Mouse (Mus musculus) hindbrain, embryonic 10.5 days (tissue): ENCODE results near the gene Lama2. TPM values are rescaled to one million over a fixed set of nuclear protein-coding genes. Genes with fewer than 3 reads are reported as not detected.

Experiments
- DNase-seq: peaks from one replicate; pipeline ENCODE4 v3.0.0-alpha.2; 2017; ENCODE audit warnings: low spot score
- H3K27ac ChIP-seq: fragments of 300-500 bp; sonication (generic); 2 replicates; pipeline ENCODE4 v1.5.1; 2016; ENCODE audit warnings: mild to moderate bottlenecking, moderate library complexity
- H3K27me3 ChIP-seq: fragments of 300-500 bp; sonication (generic); 2 replicates; pipeline ENCODE4 v1.6.1; 2016; ENCODE audit warnings: mild to moderate bottlenecking; ENCODE audit not compliant: poor library complexity, insufficient read depth, severe bottlenecking
- H3K36me3 ChIP-seq: fragments of 300-500 bp; sonication (generic); 2 replicates; pipeline ENCODE4 v1.6.1; 2016; ENCODE audit warnings: mild to moderate bottlenecking, moderate library complexity
- H3K4me1 ChIP-seq: fragments of 300-500 bp; sonication (generic); replicated peaks from 2 replicates; pipeline ENCODE4 v1.6.1; 2016; ENCODE audit warnings: mild to moderate bottlenecking
- H3K4me3 ChIP-seq: fragments of 300-500 bp; sonication (generic); 2 replicates; pipeline ENCODE4 v1.5.1; 2016; ENCODE audit warnings: mild to moderate bottlenecking, moderate library complexity
- H3K9me3 ChIP-seq: fragments of 300-500 bp; sonication (generic); 2 replicates; pipeline ENCODE4 v1.6.1; 2016; ENCODE audit warnings: mild to moderate bottlenecking, moderate library complexity
- WGBS: fragments of 180-500 bp; shearing (Covaris S2); methylation state at CpG from one replicate; pipeline ENCODE4 v1.1.7; 2016; 5-methylcytosine and 5-hydroxymethylcytosine counted together
- polyA plus RNA-seq: library from polyadenylated mRNA; unstranded; fragments of >200 nt; fragmentation: Nextera tagmentation; extraction: Ambion mirVana; gene quantifications from 2 replicates; pipeline ENCODE4 v1.2.1, GENCODE M21; 2016

Lama2 gene
- polyA plus RNA-seq, 1 experiment from 2014 or later, result 6.6 TPM

- no peak for DNase-seq
- 17% methylated on average over 12 of the region's 12 CpGs for WGBS
- Histone ChIP-seq H3K4me3 (no peak overlapping the region), H3K27me3 (peaks cover 4% of the 10 kb centered on the region; the same call in 1 of the 2 replicates), H3K9me3 (no peaks in the 10 kb centered on the region), H3K4me1 (0 out of 2 replicates have a peak, but pooled peaks cover 4% of the 10 kb centered on the region), H3K27ac (no peak overlapping the region), H3K36me3 (no peaks in the 10 kb centered on the region)
Observed at GRCm38 (mm10) chr10:27207320-27207719, 412.2 kb downstream of the Lama2 start.

DNA sequence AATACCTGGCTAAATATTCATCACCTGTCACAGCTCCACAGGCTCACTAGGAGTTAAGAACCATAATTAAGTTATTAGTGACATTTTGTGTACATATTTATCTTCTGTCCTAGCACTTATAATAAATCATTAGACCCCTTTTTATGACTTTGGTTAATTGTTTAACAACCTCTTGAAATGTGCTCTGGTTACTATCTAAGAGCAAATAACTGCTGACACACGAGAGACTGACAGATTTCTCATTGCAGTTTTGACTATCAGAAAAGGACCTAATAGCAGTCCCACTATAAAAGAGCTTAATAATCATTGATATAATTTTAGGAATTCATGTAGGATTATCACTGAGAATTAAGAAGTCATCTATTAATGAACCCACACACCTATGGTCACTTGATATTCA, 421.1 kb downstream of the Lama2 start:
- H3K27me3 ChIP-seq, result no peaks in the 10 kb centered on the region
- no peak overlapping the region for H3K27ac ChIP-seq
- no peaks in the 10 kb centered on the region for H3K9me3 ChIP-seq
- no peak for DNase-seq
- H3K4me3 ChIP-seq, result no peak overlapping the region
- H3K36me3 ChIP-seq, result no peaks in the 10 kb centered on the region
- 81% methylated on average over 1 of the region's 1 CpGs for WGBS
- H3K4me1 ChIP-seq, result no peaks in the 10 kb centered on the region

GRCm38 (mm10) chr10:27193986-27194908, 425.3 kb downstream of the Lama2 start:
- Histone ChIP-seq H3K4me1 (no peaks in the 10 kb centered on the region), H3K27me3 (no peaks in the 10 kb centered on the region), H3K27ac (no peak overlapping the region), H3K36me3 (no peaks in the 10 kb centered on the region), H3K4me3 (no peak overlapping the region), H3K9me3 (no peaks in the 10 kb centered on the region)
- WGBS, result 80% methylated on average over 8 of the region's 8 CpGs
- DNase-seq, result no peak

DNA sequence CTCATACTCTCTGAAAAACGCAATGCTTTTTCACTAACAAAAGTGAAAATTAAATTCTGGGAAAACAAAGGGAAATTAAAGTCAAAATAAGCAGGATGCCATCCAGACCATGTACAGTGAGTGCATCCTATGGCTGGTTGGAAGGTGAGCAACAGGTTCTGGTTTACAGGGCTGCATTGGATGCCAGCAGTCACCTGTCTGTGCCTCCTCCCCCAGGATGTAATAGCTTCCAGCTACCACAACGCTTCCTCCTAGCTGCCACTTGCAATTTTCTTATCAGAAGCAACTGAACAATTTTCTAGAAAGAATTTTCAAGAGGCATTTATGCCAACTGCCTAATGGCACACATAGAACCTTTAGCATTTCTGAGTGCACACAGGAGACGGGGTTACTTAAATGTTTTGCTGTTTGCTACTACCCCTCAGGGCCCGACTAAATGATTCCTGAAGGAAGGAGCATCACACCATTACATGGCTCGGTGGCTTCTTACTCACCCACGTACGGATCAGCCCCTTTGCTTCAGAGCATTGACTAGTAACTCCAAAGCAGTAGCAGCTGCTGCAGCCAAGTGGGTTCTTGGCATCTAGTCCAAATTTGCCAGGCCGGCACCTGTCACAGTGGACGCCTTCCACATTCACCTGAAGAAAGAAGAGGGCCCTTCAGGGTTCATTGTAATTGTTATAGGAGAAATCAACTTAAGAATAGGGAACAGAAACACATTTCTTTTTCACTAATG, 430.8 kb downstream of the Lama2 start:
- no peak for DNase-seq
- H3K36me3 ChIP-seq, result no peaks in the 10 kb centered on the region
- no peak overlapping the region for H3K27ac ChIP-seq
- 86% methylated on average over 9 of the region's 9 CpGs for WGBS
- no peaks in the 10 kb centered on the region for H3K9me3 ChIP-seq
- no peaks in the 10 kb centered on the region for H3K27me3 ChIP-seq
- peaks cover 4% of the 10 kb centered on the region; the same call in 1 of the 2 replicates for H3K4me1 ChIP-seq
- H3K4me3 ChIP-seq, result no peak overlapping the region

GRCm38 (mm10) chr10:27184185-27184584, 435.4 kb downstream of the Lama2 start:
- Histone ChIP-seq H3K4me3 (no peak overlapping the region), H3K36me3 (no peaks in the 10 kb centered on the region), H3K4me1 (peaks cover 4% of the 10 kb centered on the region; the same call in 1 of the 2 replicates), H3K27me3 (no peaks in the 10 kb centered on the region), H3K9me3 (no peaks in the 10 kb centered on the region), H3K27ac (no peak overlapping the region)
- no peak for DNase-seq
- 69% methylated on average over 5 of the region's 5 CpGs for WGBS

DNA sequence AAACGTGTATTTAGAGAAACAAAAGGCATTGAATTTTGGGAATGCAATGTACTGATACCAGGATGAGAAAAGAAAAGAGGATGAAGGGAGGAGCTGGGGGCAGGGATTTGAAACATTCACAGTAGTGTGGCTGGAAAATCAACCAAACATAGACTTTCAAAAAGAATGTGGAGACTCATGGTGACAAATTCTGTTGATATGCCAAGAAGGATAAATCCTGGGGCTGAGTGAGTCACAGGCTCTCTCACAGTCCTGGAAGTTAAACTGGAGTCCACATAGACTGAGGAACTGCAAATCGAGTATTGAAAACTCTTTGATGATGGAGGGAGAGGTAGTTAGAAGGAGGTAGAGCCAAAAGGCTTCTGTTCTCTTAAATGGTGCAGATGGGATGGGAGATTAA, 445.3 kb downstream of the Lama2 start:
- Histone ChIP-seq H3K4me1 (peaks cover 3% of the 10 kb centered on the region; the same call in 1 of the 2 replicates), H3K4me3 (no peak overlapping the region), H3K9me3 (no peaks in the 10 kb centered on the region), H3K36me3 (no peaks in the 10 kb centered on the region), H3K27me3 (no peaks in the 10 kb centered on the region), H3K27ac (no peak overlapping the region)
- no peak for DNase-seq
- 81% methylated on average over 2 of the region's 2 CpGs for WGBS

- Histone ChIP-seq H3K27ac (no peak overlapping the region), H3K27me3 (no peaks in the 10 kb centered on the region), H3K9me3 (no peaks in the 10 kb centered on the region), H3K36me3 (no peaks in the 10 kb centered on the region), H3K4me1 (no peaks in the 10 kb centered on the region), H3K4me3 (no peak overlapping the region)
- no peak for DNase-seq
- 80% methylated on average over 3 of the region's 3 CpGs for WGBS
Observed at GRCm38 (mm10) chr10:27164738-27165137, 454.8 kb downstream of the Lama2 start.

- H3K9me3 ChIP-seq, result no peaks in the 10 kb centered on the region
- no peaks in the 10 kb centered on the region for H3K36me3 ChIP-seq
- H3K4me3 ChIP-seq, result no peak overlapping the region
- WGBS, result 90% methylated on average over 2 of the region's 2 CpGs
- H3K27me3 ChIP-seq, result no peaks in the 10 kb centered on the region
- H3K4me1 ChIP-seq, result no peaks in the 10 kb centered on the region
- no peak overlapping the region for H3K27ac ChIP-seq
- DNase-seq, result no peak
Observed at GRCm38 (mm10) chr10:27162364-27162763, 457.2 kb downstream of the Lama2 start.

DNA sequence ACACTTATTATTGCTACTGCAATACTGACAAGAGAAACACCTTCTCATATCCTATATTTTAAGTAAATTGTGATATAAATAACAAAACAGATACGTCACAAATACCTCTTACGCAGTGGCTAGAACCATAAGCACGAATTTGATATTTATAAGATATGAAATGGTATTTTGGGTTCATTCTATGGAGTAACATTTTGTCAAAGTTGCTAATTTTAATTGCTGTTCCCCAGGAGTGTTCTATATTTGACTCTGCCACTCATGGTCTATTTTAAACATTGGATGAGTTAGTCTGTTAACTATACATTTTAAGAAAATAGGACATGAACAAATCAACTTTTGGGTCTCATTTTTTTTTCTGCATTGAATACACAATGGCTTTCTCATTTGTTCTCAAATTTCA, 469.3 kb downstream of the Lama2 start:
- no peaks in the 10 kb centered on the region for H3K9me3 ChIP-seq
- no peak overlapping the region for H3K4me3 ChIP-seq
- H3K27ac ChIP-seq, result no peak overlapping the region
- no peaks in the 10 kb centered on the region for H3K36me3 ChIP-seq
- WGBS, result 94% methylated on average over 3 of the region's 3 CpGs
- DNase-seq, result no peak
- no peaks in the 10 kb centered on the region for H3K27me3 ChIP-seq
- H3K4me1 ChIP-seq, result peaks cover 4% of the 10 kb centered on the region

DNA sequence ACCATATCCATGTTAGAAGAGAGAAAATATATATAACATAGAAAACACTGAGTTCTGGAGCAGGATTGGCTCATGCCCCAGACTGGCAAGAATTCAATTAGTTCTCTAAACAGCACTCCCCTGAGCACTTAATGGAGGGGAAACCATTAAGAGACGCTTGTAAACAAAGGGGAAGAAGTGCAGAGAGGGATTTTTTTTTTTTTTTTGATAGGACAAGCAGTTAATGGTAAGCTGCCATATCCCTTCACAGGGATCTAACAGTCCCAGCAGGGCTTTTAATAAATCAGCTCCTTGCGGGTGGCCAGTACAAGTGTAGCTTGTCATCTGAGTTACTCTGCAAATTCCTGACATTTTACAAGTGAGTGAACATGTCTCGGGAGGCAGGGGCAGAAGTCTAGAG, 479.1 kb downstream of the Lama2 start:
- H3K27ac ChIP-seq, result no peak overlapping the region
- H3K4me1 ChIP-seq, result no peaks in the 10 kb centered on the region
- no peaks in the 10 kb centered on the region for H3K27me3 ChIP-seq
- no peaks in the 10 kb centered on the region for H3K36me3 ChIP-seq
- no peak for DNase-seq
- no peak overlapping the region for H3K4me3 ChIP-seq
- no peaks in the 10 kb centered on the region for H3K9me3 ChIP-seq
- WGBS, result 47% methylated on average over 3 of the region's 3 CpGs

GRCm38 (mm10) chr10:27135768-27136167, 483.8 kb downstream of the Lama2 start:
- Histone ChIP-seq H3K36me3 (no peaks in the 10 kb centered on the region), H3K27me3 (no peaks in the 10 kb centered on the region), H3K4me1 (no peaks in the 10 kb centered on the region), H3K4me3 (no peak overlapping the region), H3K9me3 (no peaks in the 10 kb centered on the region), H3K27ac (no peak overlapping the region)
- DNase-seq, result no peak
- 97% methylated on average over 1 of the region's 1 CpGs for WGBS

DNA sequence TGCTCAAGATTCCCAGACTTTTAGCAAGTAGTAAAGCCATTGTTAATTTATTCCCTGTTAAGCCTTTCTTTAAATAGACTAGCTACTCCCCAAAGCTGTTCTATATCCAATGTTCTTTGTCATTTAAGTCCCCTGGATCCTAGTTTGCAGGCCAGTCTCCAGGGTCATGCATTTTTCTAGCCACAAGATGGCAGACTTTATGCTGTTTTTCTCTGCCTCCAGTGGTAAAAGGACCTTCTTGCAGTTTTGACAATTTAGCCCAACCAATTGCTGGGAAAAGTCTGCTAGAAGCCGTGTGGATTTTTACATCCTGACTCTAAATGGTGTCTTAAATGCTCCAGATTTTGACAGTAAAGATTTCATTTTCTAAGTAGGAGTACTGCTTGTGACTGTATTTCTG, 486.4 kb downstream of the Lama2 start:
- WGBS, result 29% methylated on average over 1 of the region's 1 CpGs
- DNase-seq, result peak; percentile 52
- Histone ChIP-seq H3K27me3 (no peaks in the 10 kb centered on the region), H3K4me1 (no peaks in the 10 kb centered on the region), H3K4me3 (no peak overlapping the region), H3K27ac (no peak overlapping the region), H3K36me3 (no peaks in the 10 kb centered on the region), H3K9me3 (no peaks in the 10 kb centered on the region)

- DNase-seq, result no peak
- H3K27ac ChIP-seq, result no peak overlapping the region
- no peaks in the 10 kb centered on the region for H3K4me1 ChIP-seq
- no peaks in the 10 kb centered on the region for H3K9me3 ChIP-seq
- no peaks in the 10 kb centered on the region for H3K36me3 ChIP-seq
- H3K4me3 ChIP-seq, result no peak overlapping the region
- H3K27me3 ChIP-seq, result no peaks in the 10 kb centered on the region
- 90% methylated on average over 2 of the region's 2 CpGs for WGBS
Observed at GRCm38 (mm10) chr10:27127454-27127853, 492.1 kb downstream of the Lama2 start.
